Mouse (Mus musculus): ENCODE data around the gene Kcnh2. TPM values are rescaled to one million over a fixed set of nuclear protein-coding genes. Genes with fewer than 3 reads are reported as not detected.
A peak's percentile ranks its signal among the peaks of the same experiment; 100 is the strongest.

Gene Kcnh2
- polyA plus RNA-seq, 1 experiment from 2014 or later = 11.9 TPM

DNA sequence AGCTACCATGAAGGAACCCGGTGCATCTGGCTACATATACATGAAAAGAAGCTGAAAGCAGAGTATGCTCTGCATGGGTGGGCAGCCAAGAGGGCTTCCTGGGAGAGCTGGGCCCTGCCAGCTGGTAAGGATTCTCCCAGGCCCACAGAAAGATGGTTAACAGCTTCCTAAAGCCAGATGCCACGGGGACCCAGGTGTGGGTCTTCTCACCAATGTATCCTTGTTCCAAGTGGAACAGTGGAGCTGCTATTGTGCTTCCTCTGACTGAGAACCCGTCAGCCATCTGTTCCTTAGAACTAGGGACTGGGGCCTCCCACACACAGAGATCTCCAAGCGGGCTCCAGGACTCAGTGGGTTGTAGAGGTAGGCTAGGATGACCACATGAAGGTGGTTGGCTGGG lies 5.4 kb upstream of the Kcnh2 start:
- ATAC-seq (ENCODE audit: low FRiP score) = no peak
- peaks cover 14% of the 10 kb centered on the region for H3K4me1 ChIP-seq (replicated peaks; ENCODE audit: control insufficient read depth, insufficient read depth, low read length)
- no peak overlapping the region for H3K4me2 ChIP-seq (replicated peaks; ENCODE audit: low read depth, low read length)
- H3K4me3 ChIP-seq (ENCODE audit: low read depth, low read length) = no peak overlapping the region
- no peak for DNase-seq (ENCODE audit: low spot score)
- H3K9me3 ChIP-seq (ENCODE audit: control insufficient read depth, low read length) = no peaks in the 10 kb centered on the region
- H3K27me3 ChIP-seq (ENCODE audit: control insufficient read depth, insufficient read depth, low read length) = no peaks in the 10 kb centered on the region; the same call in 1 of the 2 replicates
- WGBS = 48% methylated on average over 4 of the region's 4 CpGs
- no peaks in the 10 kb centered on the region for H3K36me3 ChIP-seq (ENCODE audit: control insufficient read depth, insufficient read depth, low read length)
- H3K9ac ChIP-seq (ENCODE audit: low read depth, low read length) = no peak overlapping the region
- H3K27ac ChIP-seq (ENCODE audit: low read depth, low read length) = no peak overlapping the region

DNA sequence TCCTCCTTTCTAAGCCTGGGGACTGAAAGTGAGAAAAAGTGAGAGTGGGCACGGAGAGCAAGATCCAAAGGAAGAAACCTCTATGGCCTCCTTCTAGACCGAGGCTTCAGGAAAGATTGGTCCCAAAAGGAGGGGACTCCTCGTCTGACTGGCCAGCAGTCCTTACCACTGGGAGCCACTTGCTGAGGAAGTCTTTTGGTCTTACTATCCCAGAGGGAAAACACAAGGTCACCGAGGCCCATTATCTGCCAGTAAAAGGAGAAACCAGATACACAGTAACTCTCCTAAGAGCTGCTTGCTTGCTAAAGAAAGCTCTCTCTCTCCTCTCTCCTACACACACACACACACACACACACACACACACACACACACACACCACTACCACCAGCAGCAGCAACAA lies 1.9 kb upstream of the Kcnh2 start:
- no peak overlapping the region for H3K4me2 ChIP-seq (replicated peaks; ENCODE audit: low read depth, low read length)
- peak overlapping the region; percentile 11; the same call in 1 of the 2 replicates for H3K9ac ChIP-seq (ENCODE audit: low read depth, low read length)
- ATAC-seq (ENCODE audit: low FRiP score) (no peak), DNase-seq (ENCODE audit: low spot score) (no peak)
- H3K4me3 ChIP-seq (ENCODE audit: low read depth, low read length) = no peak overlapping the region
- 20% methylated on average over 4 of the region's 4 CpGs for WGBS
- peak overlapping the region; percentile 99 for H3K27ac ChIP-seq (ENCODE audit: low read depth, low read length)
- no peaks in the 10 kb centered on the region for H3K9me3 ChIP-seq (ENCODE audit: control insufficient read depth, low read length)
- no peaks in the 10 kb centered on the region for H3K36me3 ChIP-seq (ENCODE audit: control insufficient read depth, insufficient read depth, low read length)
- peaks cover 12% of the 10 kb centered on the region; the same call in 1 of the 2 replicates for H3K27me3 ChIP-seq (ENCODE audit: control insufficient read depth, insufficient read depth, low read length)
- H3K4me1 ChIP-seq (replicated peaks; ENCODE audit: control insufficient read depth, insufficient read depth, low read length) = peaks cover 19% of the 10 kb centered on the region

DNA sequence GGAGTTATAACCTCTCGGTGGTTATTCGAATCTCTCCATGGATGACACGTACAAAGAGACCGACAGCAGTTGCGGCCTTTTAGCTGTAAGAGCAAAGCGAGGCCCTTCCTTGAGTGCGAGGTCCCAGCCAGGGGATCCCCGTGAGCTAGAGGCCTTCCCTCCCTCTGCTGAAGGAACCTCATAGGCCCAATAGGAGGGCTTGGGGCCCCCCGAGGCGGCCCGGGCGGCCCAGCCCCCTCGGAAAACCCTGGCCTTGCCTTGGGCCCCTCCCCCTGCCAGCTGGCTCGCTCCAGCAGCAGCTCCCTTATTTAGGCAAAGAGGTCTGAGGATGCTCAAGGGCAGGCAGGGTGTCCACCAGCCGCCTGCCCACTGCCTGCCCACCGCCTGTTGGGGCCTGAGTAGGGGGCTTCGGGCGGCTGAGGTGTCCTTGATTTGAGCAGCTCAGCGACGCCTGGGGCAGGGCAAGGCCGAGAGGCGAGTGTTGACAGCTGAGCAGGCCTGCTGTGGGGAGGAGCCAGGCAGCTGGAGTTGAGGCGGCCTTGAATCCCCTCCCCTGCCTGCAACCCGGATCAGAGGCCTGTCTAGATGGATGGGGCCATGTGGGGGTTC lies 951 bp upstream of the Kcnh2 start:
- DNase-seq (ENCODE audit: low spot score) (peak; percentile 76), ATAC-seq (ENCODE audit: low FRiP score) (peak; percentile 64)
- peak overlapping the region; percentile 94 for H3K4me2 ChIP-seq (replicated peaks; ENCODE audit: low read depth, low read length)
- H3K4me1 ChIP-seq (replicated peaks; ENCODE audit: control insufficient read depth, insufficient read depth, low read length) = peaks cover 19% of the 10 kb centered on the region
- no peaks in the 10 kb centered on the region for H3K36me3 ChIP-seq (ENCODE audit: control insufficient read depth, insufficient read depth, low read length)
- peak overlapping the region; percentile 76 for H3K4me3 ChIP-seq (ENCODE audit: low read depth, low read length)
- peaks cover 12% of the 10 kb centered on the region; the same call in 1 of the 2 replicates for H3K27me3 ChIP-seq (ENCODE audit: control insufficient read depth, insufficient read depth, low read length)
- H3K9ac ChIP-seq (ENCODE audit: low read depth, low read length) = peak overlapping the region; percentile 67
- H3K9me3 ChIP-seq (ENCODE audit: control insufficient read depth, low read length) = no peaks in the 10 kb centered on the region
- WGBS = under 1% methylated on average over 24 of the region's 24 CpGs
- H3K27ac ChIP-seq (ENCODE audit: low read depth, low read length) = peak overlapping the region; percentile 99

DNA sequence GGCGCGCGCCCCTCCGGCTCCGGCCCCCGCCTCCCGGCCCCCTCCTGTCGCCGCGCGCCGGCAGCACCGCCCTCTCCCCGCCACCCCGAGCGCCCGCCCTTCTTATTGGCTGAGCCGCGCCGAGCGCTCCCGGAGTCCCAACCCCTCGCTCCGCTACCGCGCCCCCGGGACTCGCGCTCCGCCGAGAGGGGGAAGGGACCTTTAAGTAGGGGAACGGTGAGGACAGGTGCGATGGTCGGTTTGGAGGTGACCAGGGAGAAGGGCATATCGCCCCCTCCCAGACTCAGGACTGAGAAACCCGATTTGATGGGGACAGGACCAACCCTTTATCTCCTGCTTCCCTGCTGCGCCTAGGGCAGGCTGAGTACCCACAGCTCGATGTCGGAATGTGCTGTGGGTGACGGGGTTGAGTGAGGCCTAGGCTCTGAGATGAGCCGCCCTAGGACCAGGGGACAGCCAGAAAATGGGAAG lies 332 bp upstream of the Kcnh2 start:
- peak overlapping the region; percentile 94 for H3K4me2 ChIP-seq (replicated peaks; ENCODE audit: low read depth, low read length)
- H3K4me1 ChIP-seq (replicated peaks; ENCODE audit: control insufficient read depth, insufficient read depth, low read length) = peaks cover 19% of the 10 kb centered on the region
- DNase-seq (ENCODE audit: low spot score) (peak; percentile 92), ATAC-seq (ENCODE audit: low FRiP score) (peak; percentile 80)
- peak overlapping the region; percentile 99 for H3K27ac ChIP-seq (ENCODE audit: low read depth, low read length)
- H3K27me3 ChIP-seq (ENCODE audit: control insufficient read depth, insufficient read depth, low read length) = peaks cover 12% of the 10 kb centered on the region; the same call in 1 of the 2 replicates
- no peaks in the 10 kb centered on the region for H3K36me3 ChIP-seq (ENCODE audit: control insufficient read depth, insufficient read depth, low read length)
- H3K9ac ChIP-seq (ENCODE audit: low read depth, low read length) = peak overlapping the region; percentile 85
- no peaks in the 10 kb centered on the region for H3K9me3 ChIP-seq (ENCODE audit: control insufficient read depth, low read length)
- peak overlapping the region; percentile 76 for H3K4me3 ChIP-seq (ENCODE audit: low read depth, low read length)
- under 1% methylated on average over 32 of the region's 41 CpGs for WGBS

DNA sequence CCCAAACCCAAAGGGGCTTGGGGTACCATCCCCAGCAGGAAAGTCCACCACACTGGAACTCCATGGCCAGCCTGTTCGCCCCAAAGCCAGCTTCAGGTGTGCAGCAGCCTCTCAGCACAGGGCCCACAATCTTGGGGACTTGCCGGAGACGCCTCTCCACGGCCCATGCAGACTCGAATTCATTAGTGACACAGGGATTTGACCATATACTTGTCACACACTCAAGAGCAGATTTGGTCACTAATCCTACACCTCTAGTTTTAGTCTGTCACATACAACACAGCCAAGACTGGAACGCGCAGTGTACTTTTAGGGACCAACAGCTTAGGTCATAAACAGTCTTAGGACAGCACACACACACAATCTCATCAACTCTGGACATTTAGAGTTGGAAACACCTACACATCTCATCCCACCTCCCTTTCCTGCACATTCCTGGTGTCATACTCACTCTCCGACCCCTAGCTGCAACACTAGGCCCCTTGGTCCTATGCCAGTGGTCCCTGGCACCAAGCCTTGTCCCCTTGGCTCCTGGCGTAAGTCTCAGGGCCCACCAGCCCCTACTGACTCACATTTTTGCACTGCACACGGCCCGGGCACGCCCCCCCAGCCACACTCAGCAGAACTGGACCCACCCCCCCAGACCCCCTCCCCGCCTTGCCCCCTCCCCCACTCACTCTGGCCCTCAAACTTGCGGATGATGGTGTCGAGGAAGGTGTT lies 713 bp downstream of the Kcnh2 start:
- Histone ChIP-seq H3K4me2 (replicated peaks; ENCODE audit: low read depth, low read length) (peak overlapping the region; percentile 94), H3K9me3 (ENCODE audit: control insufficient read depth, low read length) (no peaks in the 10 kb centered on the region), H3K9ac (ENCODE audit: low read depth, low read length) (peak overlapping the region; percentile 85), H3K36me3 (ENCODE audit: control insufficient read depth, insufficient read depth, low read length) (no peaks in the 10 kb centered on the region), H3K27ac (ENCODE audit: low read depth, low read length) (peak overlapping the region; percentile 99), H3K4me3 (ENCODE audit: low read depth, low read length) (peak overlapping the region; percentile 76), H3K4me1 (replicated peaks; ENCODE audit: control insufficient read depth, insufficient read depth, low read length) (peaks cover 19% of the 10 kb centered on the region), H3K27me3 (ENCODE audit: control insufficient read depth, insufficient read depth, low read length) (peaks cover 12% of the 10 kb centered on the region; the same call in 1 of the 2 replicates)
- DNase-seq (ENCODE audit: low spot score) (no peak), ATAC-seq (ENCODE audit: low FRiP score) (no peak)
- WGBS = 38% methylated on average over 14 of the region's 15 CpGs

DNA sequence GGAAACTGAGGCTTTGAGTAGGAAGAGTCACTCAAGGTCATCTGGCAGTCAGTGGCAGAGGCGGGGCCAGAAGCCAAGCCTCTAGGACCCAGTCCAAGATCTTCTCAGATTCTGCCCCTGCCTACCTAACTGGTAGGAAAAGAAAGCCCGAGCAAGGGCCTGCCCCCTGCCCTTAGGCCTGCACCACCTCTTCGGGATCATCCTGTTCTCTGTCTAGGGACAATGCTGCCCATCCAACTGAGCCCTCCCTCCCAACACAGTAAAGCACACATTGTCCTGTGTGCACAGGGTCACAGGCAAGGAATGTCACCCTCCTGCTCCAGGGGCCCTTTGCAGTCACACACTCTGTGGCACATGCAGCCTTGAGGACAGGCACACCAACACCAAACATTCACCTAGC lies 1.3 kb downstream of the Kcnh2 start:
- Histone ChIP-seq H3K27ac (ENCODE audit: low read depth, low read length) (no peak overlapping the region), H3K4me1 (replicated peaks; ENCODE audit: control insufficient read depth, insufficient read depth, low read length) (peaks cover 23% of the 10 kb centered on the region), H3K36me3 (ENCODE audit: control insufficient read depth, insufficient read depth, low read length) (no peaks in the 10 kb centered on the region), H3K4me2 (replicated peaks; ENCODE audit: low read depth, low read length) (peak overlapping the region; percentile 94), H3K9ac (ENCODE audit: low read depth, low read length) (peak overlapping the region; percentile 85; the same call in 1 of the 2 replicates), H3K4me3 (ENCODE audit: low read depth, low read length) (peak overlapping the region; percentile 76), H3K9me3 (ENCODE audit: control insufficient read depth, low read length) (no peaks in the 10 kb centered on the region), H3K27me3 (ENCODE audit: control insufficient read depth, insufficient read depth, low read length) (peaks cover 12% of the 10 kb centered on the region; the same call in 1 of the 2 replicates)
- 38% methylated on average over 3 of the region's 3 CpGs for WGBS
- DNase-seq (ENCODE audit: low spot score) (no peak), ATAC-seq (ENCODE audit: low FRiP score) (no peak)

DNA sequence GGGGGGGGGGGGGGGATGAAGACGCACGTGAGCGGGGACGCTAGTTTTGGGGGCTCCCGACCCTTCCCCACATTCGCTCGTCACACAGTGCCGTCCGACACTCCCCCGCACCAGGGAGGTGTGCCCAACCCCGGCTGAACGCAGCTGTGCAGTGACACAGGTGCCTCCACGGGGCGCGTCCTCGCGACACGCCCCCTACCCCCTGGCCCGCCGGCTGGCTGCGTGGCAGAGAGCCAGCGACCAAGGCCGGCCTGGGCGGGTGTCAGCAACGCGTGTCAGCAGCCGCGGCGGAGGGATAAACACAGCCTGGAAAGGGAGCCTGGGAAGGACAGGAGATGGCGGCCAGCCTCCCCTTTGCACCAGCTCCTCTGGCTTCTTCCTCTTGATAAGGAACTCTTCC lies 2.9 kb downstream of the Kcnh2 start:
- Histone ChIP-seq H3K27ac (ENCODE audit: low read depth, low read length) (peak overlapping the region; percentile 60), H3K4me3 (ENCODE audit: low read depth, low read length) (peak overlapping the region; percentile 47), H3K9ac (ENCODE audit: low read depth, low read length) (peak overlapping the region; percentile 62), H3K4me1 (replicated peaks; ENCODE audit: control insufficient read depth, insufficient read depth, low read length) (peaks cover 31% of the 10 kb centered on the region), H3K27me3 (ENCODE audit: control insufficient read depth, insufficient read depth, low read length) (peaks cover 12% of the 10 kb centered on the region; the same call in 1 of the 2 replicates), H3K9me3 (ENCODE audit: control insufficient read depth, low read length) (no peaks in the 10 kb centered on the region), H3K4me2 (replicated peaks; ENCODE audit: low read depth, low read length) (peak overlapping the region; percentile 99), H3K36me3 (ENCODE audit: control insufficient read depth, insufficient read depth, low read length) (no peaks in the 10 kb centered on the region)
- no peak for DNase-seq (ENCODE audit: low spot score)
- WGBS = under 1% methylated on average over 30 of the region's 30 CpGs
- no peak for ATAC-seq (ENCODE audit: low FRiP score)

DNA sequence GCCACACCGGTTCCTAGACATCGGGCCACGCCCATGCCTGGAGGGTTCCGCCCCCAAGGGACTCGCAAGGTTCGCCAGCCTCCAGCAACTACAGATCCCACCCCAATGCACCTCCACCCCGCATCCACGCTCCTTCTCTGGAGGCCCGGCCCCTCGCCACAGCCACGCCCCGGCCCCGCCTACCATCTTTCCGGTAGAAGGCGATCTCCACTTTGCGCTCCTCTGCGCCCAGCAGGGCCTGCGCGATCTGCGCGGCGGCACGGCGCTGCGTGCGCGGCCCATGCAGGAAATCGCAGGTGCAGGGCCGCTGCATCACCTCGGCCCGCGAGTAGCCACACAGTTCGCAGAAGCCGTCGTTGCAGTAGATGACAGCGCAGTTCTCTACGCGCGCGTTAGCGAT lies 3.3 kb downstream of the Kcnh2 start:
- Histone ChIP-seq H3K4me3 (ENCODE audit: low read depth, low read length) (peak overlapping the region; percentile 47), H3K9me3 (ENCODE audit: control insufficient read depth, low read length) (no peaks in the 10 kb centered on the region), H3K36me3 (ENCODE audit: control insufficient read depth, insufficient read depth, low read length) (no peaks in the 10 kb centered on the region), H3K27me3 (ENCODE audit: control insufficient read depth, insufficient read depth, low read length) (peaks cover 12% of the 10 kb centered on the region; the same call in 1 of the 2 replicates), H3K4me1 (replicated peaks; ENCODE audit: control insufficient read depth, insufficient read depth, low read length) (peaks cover 35% of the 10 kb centered on the region), H3K4me2 (replicated peaks; ENCODE audit: low read depth, low read length) (peak overlapping the region; percentile 99), H3K27ac (ENCODE audit: low read depth, low read length) (peak overlapping the region; percentile 60), H3K9ac (ENCODE audit: low read depth, low read length) (peak overlapping the region; percentile 62)
- under 1% methylated on average over 40 of the region's 41 CpGs for WGBS
- ATAC-seq (ENCODE audit: low FRiP score) (peak; percentile 6; the same call in 1 of the 2 replicates), DNase-seq (ENCODE audit: low spot score) (peak; percentile 81)
